Mouse (Mus musculus) subcutaneous adipose tissue, adult 2 months (tissue): ENCODE results near the gene Calr3. TPM values are rescaled to one million over a fixed set of nuclear protein-coding genes. Genes with fewer than 3 reads are reported as not detected.

Experiments used
- polyA plus RNA-seq: library from polyadenylated mRNA; depleted of rRNA; stranded (reverse); fragments of >200 nt; gene quantifications from 2 replicates; pipeline ENCODE4 v1.2.3, GENCODE M21; 2012; ENCODE audit warnings: low replicate concordance; rRNA removed

Calr3 gene
- polyA plus RNA-seq = 1.1 and 1.5 TPM in 2 replicates

GRCm38 (mm10) chr8:72443338-72443993 lies at the start of gene Calr3, which contains the start of gene 1700030K09Rik:
Calr3 (minus strand) TSS chr8:72443870.
1700030K09Rik (plus strand) TSS chr8:72443880.

GRCm38 (mm10) chr8:72491680-72492621 lies 48.3 kb upstream of the Calr3 start, which contains the start of gene Slc35e1:
Slc35e1 (minus strand) TSS chr8:72492614.

GRCm38 (mm10) chr8:72474826-72475546 lies 31.3 kb upstream of the Calr3 start, which contains the start of gene Cherp:
Cherp (minus strand) TSS chr8:72475226.

GRCm38 (mm10) chr8:72421362-72422335 lies 22.0 kb downstream of the Calr3 start, which contains the start of gene Eps15l1:
Eps15l1 (minus strand) TSS chr8:72421460.

Other genes with a start within 250 kb of the Calr3 start
- gene Cib3, start 231.0 kb downstream of the Calr3 start, polyA plus RNA-seq = 0.07 and 0.22 TPM in 2 replicates
- gene Gm11034, start 230.2 kb downstream of the Calr3 start, polyA plus RNA-seq = not detected in 2 replicates
- 55.5 and 67.0 TPM in 2 replicates for gene Fam32a, start 224.1 kb downstream of the Calr3 start, polyA plus RNA-seq
- 72.2 and 121 TPM in 2 replicates for gene Ap1m1, start 203.9 kb downstream of the Calr3 start, polyA plus RNA-seq
- gene Gm10282, start 138.6 kb downstream of the Calr3 start, polyA plus RNA-seq = 0.97 and 5.8 TPM in 2 replicates
- 40.8 and 44.3 TPM in 2 replicates for gene Klf2, start 124.8 kb downstream of the Calr3 start, polyA plus RNA-seq
- 39.9 and 63.3 TPM in 2 replicates for gene Eps15l1, start 22.4 kb downstream of the Calr3 start, polyA plus RNA-seq
- gene 1700030K09Rik, start within 50 bp of the Calr3 start, polyA plus RNA-seq = 12.2 and 12.9 TPM in 2 replicates
- gene Cherp, start 31.4 kb upstream of the Calr3 start, polyA plus RNA-seq = 32.7 and 63.7 TPM in 2 replicates
- 57.5 and 72.3 TPM in 2 replicates for gene Slc35e1, start 48.7 kb upstream of the Calr3 start, polyA plus RNA-seq
- gene Med26, start 104.4 kb upstream of the Calr3 start, polyA plus RNA-seq = 6.7 and 13.7 TPM in 2 replicates
- gene Smim7, start 127.2 kb upstream of the Calr3 start, polyA plus RNA-seq = 41.0 and 55.8 TPM in 2 replicates
- 13.1 and 36.4 TPM in 2 replicates for gene Tmem38a, start 128.2 kb upstream of the Calr3 start, polyA plus RNA-seq
- gene Nwd1, start 202.8 kb upstream of the Calr3 start, polyA plus RNA-seq = 0.06 and 0.90 TPM in 2 replicates